Mouse (Mus musculus) layer of hippocampus, postnatal 14 days (tissue): ENCODE results near the gene Atg7. TPM values are rescaled to one million over a fixed set of nuclear protein-coding genes. Genes with fewer than 3 reads are reported as not detected.

Experiments
- DNase-seq, 2 experiments: peaks; one replicate each; pipeline ENCODE4 v3.0.0; 2021 to 2022; ENCODE audit warnings: low spot score in 2 of 2, mixed read lengths in 1 of 2
- total RNA-seq, 2 experiments: library from RNA; stranded (reverse); gene quantifications; 2 replicates each; pipeline ENCODE4 v1.2.3; 2021

Atg7 gene
- total RNA-seq, 2 experiments from 2014 or later, result 21.0 to 27.7 TPM

DNA sequence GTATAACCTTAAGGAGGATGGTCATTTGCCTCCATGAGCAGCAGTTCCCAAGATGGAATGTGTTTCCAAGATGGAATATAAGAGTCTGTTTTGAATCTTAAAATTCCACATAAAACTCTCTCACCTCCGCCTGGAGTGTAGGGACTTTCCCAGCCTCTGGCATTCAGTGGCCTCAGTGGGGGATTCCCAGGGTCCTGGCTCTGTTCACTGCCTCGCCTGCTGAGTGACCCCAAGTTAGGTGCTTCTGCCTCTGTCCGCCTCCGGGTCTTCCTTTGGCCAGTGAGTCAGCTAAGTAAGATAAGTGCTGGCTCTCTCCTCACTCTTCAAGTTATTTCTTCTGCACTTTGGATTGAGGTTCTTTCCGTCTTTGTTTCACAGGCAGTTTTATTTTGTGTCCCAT lies 90.3 kb downstream of the Atg7 start:
- no peak for DNase-seq

- DNase-seq, result no peak
Measured at GRCm38 (mm10) chr6:114733681-114734080, 90.8 kb downstream of the Atg7 start.

DNA sequence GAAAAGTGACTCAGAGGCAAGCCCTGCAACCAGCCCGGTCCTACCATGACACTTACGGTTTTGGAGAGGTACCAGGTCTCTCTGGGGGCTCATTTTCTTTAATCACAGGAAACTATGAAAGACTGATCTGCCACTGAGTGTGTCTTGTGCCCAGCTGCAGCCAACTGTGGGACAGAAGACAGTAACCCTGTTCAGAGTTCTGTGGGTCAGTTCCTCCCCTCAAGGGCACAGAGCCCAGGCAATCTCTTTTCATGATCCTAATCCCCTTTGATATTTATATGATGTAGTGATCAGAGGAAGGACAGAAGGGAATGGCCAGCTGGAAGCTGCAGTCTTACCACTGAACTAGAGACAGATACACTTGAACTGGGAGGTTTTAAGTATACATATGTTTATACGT lies 92.2 kb downstream of the Atg7 start:
- no peak for DNase-seq

- DNase-seq, result no peak
Measured at GRCm38 (mm10) chr6:114736355-114736754, 93.5 kb downstream of the Atg7 start.

DNA sequence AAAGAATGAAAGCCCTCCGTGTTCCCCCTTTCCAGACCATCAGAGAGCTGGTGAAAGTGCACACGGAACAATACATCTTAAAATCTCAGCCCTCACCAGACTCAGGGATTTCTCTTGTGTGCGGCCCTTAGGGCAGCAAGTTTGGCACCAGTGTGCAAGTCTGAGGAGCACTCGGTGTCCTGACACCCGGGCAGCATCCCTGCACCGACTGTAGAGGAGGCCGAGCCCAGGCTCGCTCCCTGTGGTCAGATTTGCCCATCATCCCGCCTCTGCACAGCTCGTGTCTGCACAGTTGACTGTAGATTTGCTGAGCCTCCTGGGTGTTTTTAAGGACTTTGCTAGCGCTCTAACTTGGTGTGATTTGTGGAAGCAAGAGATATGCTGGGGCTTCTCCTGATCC lies 94.3 kb downstream of the Atg7 start:
- no peak for DNase-seq

DNA sequence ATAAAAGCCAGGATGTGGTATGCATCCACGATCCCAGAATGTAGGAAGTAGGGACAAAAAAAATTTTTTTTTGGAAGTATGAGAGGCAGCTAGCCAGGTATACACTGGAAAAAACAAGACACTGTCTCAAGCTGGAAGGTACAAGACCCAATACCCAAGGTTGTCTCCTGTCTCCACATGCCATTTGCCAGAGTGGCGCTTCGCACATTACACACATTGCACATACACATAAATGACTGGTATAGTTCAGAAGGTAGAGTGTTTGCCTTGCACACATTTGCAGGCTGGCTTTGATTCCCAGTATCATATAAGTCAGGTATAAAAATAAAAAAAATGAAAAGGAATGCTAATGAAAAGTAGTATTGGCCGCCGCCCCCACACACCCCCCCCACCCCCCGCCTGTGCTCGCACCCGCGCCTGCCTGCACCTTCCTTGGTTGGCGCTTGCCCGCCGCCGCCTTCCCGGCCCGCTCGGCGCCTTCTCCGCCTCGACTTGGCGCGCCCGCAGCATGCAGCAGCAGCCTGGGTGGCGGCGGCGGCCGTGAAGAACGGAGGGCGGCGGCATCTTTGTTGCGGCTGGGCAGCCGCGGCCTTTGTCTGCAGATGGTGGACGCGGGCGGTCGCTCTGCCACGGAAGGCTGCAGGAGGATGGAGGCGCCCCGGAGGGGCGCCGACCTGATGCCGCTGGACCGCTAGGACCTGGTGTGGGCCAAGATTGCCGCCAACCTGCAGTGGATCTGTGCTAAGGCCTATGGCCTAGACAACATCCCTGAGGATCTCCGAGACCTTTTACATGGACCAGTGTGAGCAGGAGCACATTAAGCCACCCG lies 95.2 kb downstream of the Atg7 start:
- DNase-seq, result no peak

DNA sequence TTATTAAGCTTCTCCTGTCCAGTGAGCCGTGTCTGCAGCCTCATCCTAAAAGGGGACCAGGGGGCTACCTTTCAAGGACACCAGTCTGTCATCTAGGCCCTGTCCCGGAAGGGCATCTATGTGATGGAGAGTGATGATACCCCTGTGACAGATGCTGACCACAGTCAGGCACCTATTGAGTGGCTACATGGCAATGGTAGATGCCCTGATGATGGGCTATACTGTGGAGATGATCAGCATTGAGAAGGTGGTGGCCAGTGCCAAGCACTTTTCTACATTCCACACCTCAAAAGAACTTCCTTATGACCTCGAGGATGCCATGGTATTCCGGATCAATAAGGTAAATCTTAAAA lies 95.8 kb downstream of the Atg7 start:
- DNase-seq, result no peak

DNA sequence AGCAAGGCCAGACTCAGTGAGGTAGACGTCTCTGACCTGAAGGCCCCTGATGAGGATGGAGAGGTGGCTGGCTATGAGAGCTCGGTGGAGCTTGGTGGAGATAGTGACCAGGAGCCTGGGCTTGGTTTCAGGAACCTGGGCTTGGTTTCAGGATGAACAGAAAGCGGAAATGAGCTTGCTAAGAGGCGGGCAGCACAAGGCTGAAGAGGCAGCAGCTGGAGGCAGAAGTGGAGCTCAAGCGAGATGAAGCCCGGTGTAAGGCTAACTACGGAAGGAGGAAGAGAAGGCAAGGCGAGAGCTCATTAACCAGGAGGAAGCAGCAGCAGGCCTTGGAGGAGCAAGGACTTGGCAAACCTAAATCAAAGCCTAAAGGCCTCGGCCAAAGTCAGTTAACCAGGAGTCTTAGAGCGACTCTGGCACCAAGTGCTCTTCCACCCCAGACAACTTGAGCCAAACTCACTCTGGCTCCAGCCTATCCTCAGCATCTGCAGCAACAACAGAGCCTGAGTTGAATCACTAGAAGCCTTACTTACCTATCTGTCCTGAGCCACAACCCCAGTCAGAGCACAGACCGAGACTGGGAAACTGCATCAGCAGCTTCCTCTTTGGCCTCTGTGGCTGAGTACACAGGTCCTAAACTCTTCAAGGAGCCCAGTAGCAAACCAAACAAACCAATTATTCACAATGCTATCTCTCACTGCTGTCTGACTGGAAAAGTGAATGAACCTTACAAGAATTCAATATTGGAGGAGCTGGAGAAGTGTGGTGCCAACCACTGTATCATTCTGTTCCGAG lies 99.5 kb downstream of the Atg7 start:
- DNase-seq, result no peak

GRCm38 (mm10) chr6:114743126-114743525 lies 100.2 kb downstream of the Atg7 start:
- no peak for DNase-seq

DNA sequence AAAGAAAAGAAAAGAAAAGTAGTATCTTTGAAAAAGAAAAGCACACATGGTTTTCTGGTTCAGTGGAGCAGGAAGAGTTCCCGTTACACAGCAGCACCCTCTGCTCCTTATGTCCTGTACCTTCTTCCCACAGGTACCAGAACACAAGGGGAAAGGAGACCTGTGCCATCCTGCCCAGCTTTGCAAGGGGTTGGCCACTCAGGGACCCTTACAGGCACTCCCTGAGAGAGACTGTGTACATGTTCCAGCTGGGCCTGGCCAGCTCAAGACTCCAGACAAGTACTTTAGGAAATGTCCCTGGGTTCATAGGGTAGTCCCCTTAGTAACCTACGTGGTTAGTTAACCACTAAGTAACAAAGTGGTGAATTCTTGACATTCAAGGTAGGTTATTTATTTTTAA lies 100.9 kb downstream of the Atg7 start:
- no peak for DNase-seq

DNA sequence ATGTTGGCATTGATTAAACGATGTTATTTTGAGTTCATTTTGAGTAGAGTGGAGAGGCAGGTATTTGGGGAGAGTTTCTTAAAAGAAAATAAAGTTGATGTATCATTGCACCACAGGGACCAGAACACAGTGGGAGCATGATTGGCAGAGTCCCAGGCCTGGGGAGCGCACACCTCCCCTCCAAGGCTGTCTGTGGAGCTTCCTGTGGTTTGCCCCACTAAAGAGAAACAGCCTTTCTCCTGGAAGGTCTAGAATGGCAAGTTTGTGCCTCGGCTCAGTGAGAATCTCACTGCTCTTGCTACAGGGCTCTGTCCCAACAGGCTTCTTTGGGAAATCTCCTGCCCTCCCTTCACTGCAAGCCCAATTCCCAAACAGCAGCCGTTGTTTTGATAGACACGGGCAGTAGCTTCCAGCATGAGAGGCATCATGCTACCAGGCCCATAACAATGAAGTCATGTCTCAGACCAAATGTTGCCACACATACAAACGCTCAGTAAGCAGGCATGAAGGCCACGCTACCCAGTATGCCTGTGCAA lies 103.6 kb downstream of the Atg7 start:
- DNase-seq, result no peak

- DNase-seq, result no peak
Measured at GRCm38 (mm10) chr6:114748419-114748818, 105.5 kb downstream of the Atg7 start.

GRCm38 (mm10) chr6:114748882-114749281 lies 106.0 kb downstream of the Atg7 start:
- DNase-seq, result no peak

DNA sequence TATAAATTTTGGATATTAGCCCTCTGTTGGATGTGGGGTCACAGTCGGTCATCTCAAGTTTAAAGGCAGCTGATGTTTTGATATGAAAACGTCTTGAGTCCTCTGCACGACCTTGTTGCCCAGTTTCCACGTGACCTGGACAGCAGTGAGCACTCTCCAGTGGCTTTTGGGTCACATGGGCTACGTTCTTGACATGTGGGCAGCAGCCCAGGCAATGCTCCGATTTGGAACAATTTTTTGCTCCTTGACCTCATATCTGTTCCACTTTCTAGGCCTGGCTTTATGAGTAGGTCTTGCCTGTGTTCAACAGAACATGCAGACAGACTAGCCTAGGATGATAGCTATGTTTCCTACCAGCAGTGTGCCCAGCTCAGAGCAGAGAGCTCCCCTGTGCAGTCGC lies 115.9 kb downstream of the Atg7 start:
- no peak for DNase-seq

GRCm38 (mm10) chr6:114766314-114766713 lies 123.4 kb downstream of the Atg7 start:
- DNase-seq, result no peak

- no peak for DNase-seq
Measured at GRCm38 (mm10) chr6:114767710-114768109, 124.8 kb downstream of the Atg7 start.

- no peak for DNase-seq
Measured at GRCm38 (mm10) chr6:114770337-114770736, 127.4 kb downstream of the Atg7 start.

DNA sequence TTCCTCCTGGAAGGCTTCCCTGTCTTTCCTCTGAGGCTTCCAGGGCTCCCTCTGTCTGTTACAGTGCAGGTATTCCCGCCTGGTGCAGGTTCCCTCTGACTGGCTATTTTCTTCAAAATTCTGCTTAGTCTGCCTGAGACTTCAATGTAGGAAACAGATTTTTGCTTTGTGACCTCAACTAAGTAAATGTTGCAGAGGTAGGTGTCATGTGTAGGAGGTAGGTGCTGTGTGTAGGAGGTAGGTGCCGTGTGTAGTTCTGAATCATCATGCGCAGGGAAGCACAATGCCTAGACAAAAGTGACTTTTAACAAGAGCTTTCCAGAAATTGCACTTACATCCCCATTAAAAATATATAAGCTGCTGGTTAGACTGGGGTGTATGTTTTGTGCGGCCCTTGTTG lies 128.6 kb downstream of the Atg7 start:
- no peak for DNase-seq

GRCm38 (mm10) chr6:114775210-114775609 lies 132.3 kb downstream of the Atg7 start:
- DNase-seq, result no peak

DNA sequence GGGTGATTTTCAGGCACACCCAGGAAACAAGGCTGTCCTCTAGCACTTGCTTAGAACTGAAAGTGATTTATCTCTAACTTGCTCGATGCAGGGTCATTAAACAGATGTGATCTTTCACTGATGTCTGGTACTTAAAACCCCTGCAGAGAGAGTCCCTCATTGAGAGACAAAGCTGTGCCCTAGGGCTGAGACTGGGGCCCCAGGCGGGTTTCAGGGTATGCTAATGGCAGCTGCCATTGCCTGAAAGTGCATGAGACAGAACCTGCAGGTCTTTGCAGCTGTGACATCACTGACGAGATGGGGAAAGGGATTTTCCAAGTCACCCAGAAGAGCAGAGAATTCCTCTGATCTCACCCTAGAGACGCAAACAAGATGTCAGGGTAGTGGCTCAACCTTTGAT lies 135.0 kb downstream of the Atg7 start:
- no peak for DNase-seq

DNA sequence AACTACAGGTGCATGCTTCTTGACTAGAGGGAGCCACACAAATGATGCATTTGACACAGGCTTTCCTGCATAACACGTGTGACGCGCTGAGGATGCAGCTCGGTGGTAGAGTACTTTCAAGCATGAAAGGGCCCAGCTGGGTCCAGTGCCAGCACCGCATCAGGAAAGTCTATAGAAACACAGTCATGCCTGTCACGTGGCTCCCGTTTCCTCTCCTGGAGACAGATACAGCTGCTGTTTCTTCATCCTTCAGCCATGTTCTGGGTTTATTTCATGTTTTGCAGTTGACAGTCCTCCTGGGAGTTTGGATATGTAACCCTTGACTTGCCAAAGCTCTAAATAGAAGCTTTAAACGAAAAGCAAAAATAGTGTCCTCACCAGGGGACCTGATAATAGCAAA lies 135.8 kb downstream of the Atg7 start:
- no peak for DNase-seq

DNA sequence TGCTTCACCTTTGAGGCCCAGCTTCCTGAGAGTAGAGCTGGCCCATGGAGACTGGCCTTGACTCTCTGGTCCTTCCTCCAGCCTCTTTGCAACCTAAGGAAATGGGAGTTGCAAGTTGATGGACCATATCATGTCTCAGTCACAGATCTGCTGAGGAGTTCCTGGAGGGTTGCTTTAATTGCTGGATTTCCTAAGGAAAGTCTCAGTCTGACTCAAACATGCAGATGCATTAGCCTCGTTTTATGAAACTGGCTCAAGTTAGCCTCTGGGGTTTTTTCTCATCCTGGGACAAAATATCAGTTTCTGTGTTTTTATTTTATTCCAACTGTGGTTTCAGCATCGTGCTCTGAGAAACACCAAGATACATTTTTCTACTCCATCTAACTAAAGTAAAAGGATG lies 137.7 kb downstream of the Atg7 start:
- no peak for DNase-seq
